Mouse (Mus musculus): ENCODE measurements around the gene Cilp2. TPM values are rescaled to one million over a fixed set of nuclear protein-coding genes. Genes with fewer than 3 reads are reported as not detected.
A peak's percentile ranks its signal among the peaks of the same experiment; 100 is the strongest.

Gene Cilp2
- polyA plus RNA-seq, 1 experiment from 2014 or later = 0.25 TPM

DNA sequence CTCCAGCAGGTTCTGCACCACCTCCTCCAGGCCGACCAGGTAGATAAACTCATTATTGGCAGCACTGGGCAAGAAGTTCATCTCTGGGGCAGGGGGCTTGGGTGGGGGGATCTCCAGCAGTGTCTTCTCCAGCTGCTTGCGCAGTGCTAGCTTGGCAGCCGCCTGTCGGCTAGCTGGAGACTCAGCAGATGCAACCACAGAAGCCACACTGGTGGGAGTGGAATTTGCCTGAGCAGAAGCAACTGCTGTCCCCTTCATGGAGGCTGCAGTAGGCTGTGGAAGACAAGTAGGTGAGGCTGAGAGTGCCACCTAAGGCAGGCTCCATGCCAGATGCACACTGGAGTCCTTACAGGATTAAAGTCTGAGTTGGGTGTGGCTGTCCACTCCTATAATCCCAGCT, 27.0 kb upstream of the Cilp2 start:
- no peak overlapping the region for H3K27ac ChIP-seq (ENCODE audit: low read depth, low read length)
- 84% methylated on average over 4 of the region's 4 CpGs for WGBS
- ATAC-seq = no peak
- H3K9ac ChIP-seq (ENCODE audit: low read depth, low read length) = no peak overlapping the region
- H3K4me3 ChIP-seq (ENCODE audit: low read depth, low read length) = no peak overlapping the region
- no peak overlapping the region for H3K4me2 ChIP-seq (replicated peaks; ENCODE audit: low read depth)
- H3K4me1 ChIP-seq (replicated peaks; ENCODE audit: control insufficient read depth, insufficient read depth, low read length) = no peaks in the 10 kb centered on the region
- H3K9me3 ChIP-seq (ENCODE audit: control insufficient read depth) = no peaks in the 10 kb centered on the region
- H3K27me3 ChIP-seq (replicated peaks; ENCODE audit: control insufficient read depth, insufficient read depth, low read length) = no peaks in the 10 kb centered on the region
- peaks cover 86% of the 10 kb centered on the region for H3K36me3 ChIP-seq (ENCODE audit: control insufficient read depth, insufficient read depth)
- no peak for TF ChIP-seq CTCF (IDR thresholded peaks at IDR 0.05; ENCODE audit: low read depth)

DNA sequence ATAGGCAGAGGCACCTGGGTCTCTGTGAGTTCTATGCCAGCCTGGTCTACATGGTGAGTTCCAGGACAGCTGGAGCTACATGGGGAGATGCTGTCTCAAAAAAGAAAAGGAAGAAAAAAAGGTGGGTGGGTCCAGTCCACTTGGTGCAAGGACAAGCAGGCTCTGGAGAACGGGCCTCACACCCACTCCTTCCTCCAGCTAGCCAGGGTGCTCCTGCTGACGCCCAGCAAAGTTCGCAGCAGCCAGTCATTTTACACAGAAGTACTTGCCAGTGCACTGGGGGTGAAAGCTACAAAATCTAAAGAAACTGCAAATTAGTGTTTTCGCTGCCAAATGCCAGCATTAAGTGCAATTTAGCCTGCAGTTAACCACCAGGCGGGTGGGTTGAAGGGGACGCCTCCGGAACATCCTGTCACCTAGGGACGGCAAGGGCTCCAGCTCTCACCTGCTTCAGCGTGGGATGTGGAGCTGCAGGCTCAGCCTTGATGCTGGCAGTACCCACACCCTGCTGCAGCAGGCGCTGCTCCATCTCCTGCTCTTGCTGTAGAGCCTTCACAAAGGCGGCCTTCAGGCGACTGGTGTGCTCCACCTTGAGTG, 25.1 kb upstream of the Cilp2 start:
- 87% methylated on average over 12 of the region's 12 CpGs for WGBS
- Histone ChIP-seq H3K4me1 (replicated peaks; ENCODE audit: control insufficient read depth, insufficient read depth, low read length) (no peaks in the 10 kb centered on the region), H3K27me3 (replicated peaks; ENCODE audit: control insufficient read depth, insufficient read depth, low read length) (no peaks in the 10 kb centered on the region), H3K4me3 (ENCODE audit: low read depth, low read length) (no peak overlapping the region), H3K27ac (ENCODE audit: low read depth, low read length) (no peak overlapping the region; the same call in 1 of the 2 replicates), H3K36me3 (ENCODE audit: control insufficient read depth, insufficient read depth) (peaks cover 95% of the 10 kb centered on the region), H3K9me3 (ENCODE audit: control insufficient read depth) (no peaks in the 10 kb centered on the region), H3K4me2 (replicated peaks; ENCODE audit: low read depth) (no peak overlapping the region), H3K9ac (ENCODE audit: low read depth, low read length) (no peak overlapping the region)
- no peak for ATAC-seq
- no peak for TF ChIP-seq CTCF (IDR thresholded peaks at IDR 0.05; ENCODE audit: low read depth)

DNA sequence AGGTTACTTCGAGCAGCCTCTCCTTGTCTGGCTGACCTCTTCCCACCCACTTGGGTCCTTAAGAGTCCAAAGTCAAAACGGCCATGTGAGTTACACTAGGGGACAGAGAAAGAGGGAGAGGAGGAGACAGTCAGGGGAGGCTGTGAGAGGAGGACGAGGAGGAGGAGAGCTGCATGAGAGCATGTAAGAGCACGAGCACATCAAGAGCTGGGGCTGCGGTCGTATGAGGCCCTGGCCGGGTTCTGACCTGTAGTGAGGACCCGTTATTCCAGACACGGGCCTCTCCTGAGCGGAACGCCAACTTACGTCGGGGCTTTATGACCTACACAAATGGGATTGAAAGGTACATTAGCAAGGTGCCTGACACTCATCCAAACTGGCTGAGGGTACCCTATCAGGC, 24.4 kb upstream of the Cilp2 start:
- H3K36me3 ChIP-seq (ENCODE audit: control insufficient read depth, insufficient read depth) = peaks cover 93% of the 10 kb centered on the region
- H3K27me3 ChIP-seq (replicated peaks; ENCODE audit: control insufficient read depth, insufficient read depth, low read length) = no peaks in the 10 kb centered on the region
- H3K4me1 ChIP-seq (replicated peaks; ENCODE audit: control insufficient read depth, insufficient read depth, low read length) = no peaks in the 10 kb centered on the region
- ATAC-seq = no peak
- no peaks in the 10 kb centered on the region for H3K9me3 ChIP-seq (ENCODE audit: control insufficient read depth)
- H3K4me3 ChIP-seq (ENCODE audit: low read depth, low read length) = no peak overlapping the region
- no peak overlapping the region for H3K4me2 ChIP-seq (replicated peaks; ENCODE audit: low read depth)
- TF ChIP-seq CTCF (IDR thresholded peaks at IDR 0.05; ENCODE audit: low read depth) = no peak
- H3K27ac ChIP-seq (ENCODE audit: low read depth, low read length) = no peak overlapping the region
- H3K9ac ChIP-seq (ENCODE audit: low read depth, low read length) = no peak overlapping the region
- 91% methylated on average over 13 of the region's 13 CpGs for WGBS

DNA sequence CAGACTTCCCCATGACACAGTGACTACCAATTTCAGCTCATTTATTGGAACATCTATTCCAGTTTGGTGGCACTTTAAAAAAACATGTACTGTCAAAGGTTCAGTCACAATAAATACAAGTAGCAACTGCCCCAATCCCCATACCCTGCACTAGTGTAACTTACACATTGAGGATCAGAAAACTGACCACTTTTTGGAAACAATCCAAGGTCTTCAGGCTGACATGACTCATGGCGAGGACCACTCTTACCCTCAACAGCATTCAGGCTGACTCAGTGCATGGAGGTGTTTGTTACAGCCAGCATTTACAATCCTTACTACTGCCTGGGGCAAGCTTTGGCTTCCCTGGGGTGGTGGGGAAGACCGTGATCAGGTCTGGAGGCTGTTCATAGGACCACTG, 19.6 kb upstream of the Cilp2 start:
- H3K27ac ChIP-seq (ENCODE audit: low read depth, low read length) = no peak overlapping the region
- H3K4me2 ChIP-seq (replicated peaks; ENCODE audit: low read depth) = no peak overlapping the region
- no peaks in the 10 kb centered on the region for H3K9me3 ChIP-seq (ENCODE audit: control insufficient read depth)
- no peak for ATAC-seq
- TF ChIP-seq CTCF (IDR thresholded peaks at IDR 0.05; ENCODE audit: low read depth) = no peak
- 93% methylated on average over 2 of the region's 2 CpGs for WGBS
- no peaks in the 10 kb centered on the region for H3K4me1 ChIP-seq (replicated peaks; ENCODE audit: control insufficient read depth, insufficient read depth, low read length)
- H3K36me3 ChIP-seq (ENCODE audit: control insufficient read depth, insufficient read depth) = peaks cover 47% of the 10 kb centered on the region
- H3K4me3 ChIP-seq (ENCODE audit: low read depth, low read length) = no peak overlapping the region
- H3K9ac ChIP-seq (ENCODE audit: low read depth, low read length) = no peak overlapping the region
- no peaks in the 10 kb centered on the region for H3K27me3 ChIP-seq (replicated peaks; ENCODE audit: control insufficient read depth, insufficient read depth, low read length)

DNA sequence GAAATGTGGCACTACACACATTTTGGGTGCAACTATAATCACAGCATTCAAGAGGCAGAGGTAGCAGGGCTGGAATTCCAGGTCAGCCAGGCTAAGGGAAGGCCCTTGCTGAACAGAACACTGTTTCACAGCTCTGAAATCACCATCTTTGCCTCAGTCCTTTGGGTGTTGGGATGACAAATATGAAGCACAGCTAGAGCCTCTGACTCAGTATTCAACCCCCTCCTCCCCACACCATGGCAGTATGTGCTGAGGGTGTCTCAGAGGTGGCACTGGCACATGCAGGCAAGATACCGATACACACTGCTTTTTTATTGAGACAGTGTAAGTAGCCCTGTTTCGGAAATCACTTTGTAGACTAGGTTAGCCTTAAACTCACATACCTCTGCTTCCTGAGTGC, 18.8 kb upstream of the Cilp2 start:
- WGBS = 82% methylated on average over 2 of the region's 2 CpGs
- Histone ChIP-seq H3K27me3 (replicated peaks; ENCODE audit: control insufficient read depth, insufficient read depth, low read length) (no peaks in the 10 kb centered on the region), H3K9me3 (ENCODE audit: control insufficient read depth) (no peaks in the 10 kb centered on the region), H3K36me3 (ENCODE audit: control insufficient read depth, insufficient read depth) (peaks cover 39% of the 10 kb centered on the region), H3K27ac (ENCODE audit: low read depth, low read length) (no peak overlapping the region), H3K9ac (ENCODE audit: low read depth, low read length) (no peak overlapping the region), H3K4me1 (replicated peaks; ENCODE audit: control insufficient read depth, insufficient read depth, low read length) (no peaks in the 10 kb centered on the region), H3K4me3 (ENCODE audit: low read depth, low read length) (no peak overlapping the region), H3K4me2 (replicated peaks; ENCODE audit: low read depth) (no peak overlapping the region)
- no peak for ATAC-seq
- no peak for TF ChIP-seq CTCF (IDR thresholded peaks at IDR 0.05; ENCODE audit: low read depth)

DNA sequence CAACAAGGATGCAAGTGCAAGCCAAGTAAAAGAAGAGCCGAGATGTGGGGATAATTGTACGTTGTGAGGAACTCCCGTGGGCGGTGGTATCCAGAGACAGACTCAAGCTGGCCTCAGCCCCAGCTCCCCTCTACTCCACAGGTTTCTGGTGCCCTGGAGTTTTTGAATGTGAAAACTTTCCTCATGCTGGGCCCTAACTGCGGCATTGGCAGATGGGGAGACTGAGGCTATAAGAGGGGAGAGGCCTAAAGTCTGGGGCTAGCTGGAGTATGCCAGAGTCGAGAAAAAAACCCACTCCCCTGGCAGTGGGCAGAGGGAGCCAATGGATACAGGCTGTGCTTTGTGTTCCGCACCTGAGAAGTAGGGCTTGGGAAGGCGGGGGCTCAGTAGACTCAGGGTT, 16.6 kb upstream of the Cilp2 start:
- H3K4me3 ChIP-seq (ENCODE audit: low read depth, low read length) = no peak overlapping the region
- no peak overlapping the region for H3K9ac ChIP-seq (ENCODE audit: low read depth, low read length)
- no peak for TF ChIP-seq CTCF (IDR thresholded peaks at IDR 0.05; ENCODE audit: low read depth)
- H3K27me3 ChIP-seq (replicated peaks; ENCODE audit: control insufficient read depth, insufficient read depth, low read length) = no peaks in the 10 kb centered on the region
- ATAC-seq = no peak
- H3K9me3 ChIP-seq (ENCODE audit: control insufficient read depth) = no peaks in the 10 kb centered on the region
- H3K36me3 ChIP-seq (ENCODE audit: control insufficient read depth, insufficient read depth) = peaks cover 17% of the 10 kb centered on the region
- no peak overlapping the region for H3K27ac ChIP-seq (ENCODE audit: low read depth, low read length)
- H3K4me2 ChIP-seq (replicated peaks; ENCODE audit: low read depth) = 0 out of 2 replicates have a peak overlapping the region, but pooled peaks have one; percentile 82
- 0 out of 2 replicates have a peak, but pooled peaks cover 3% of the 10 kb centered on the region for H3K4me1 ChIP-seq (replicated peaks; ENCODE audit: control insufficient read depth, insufficient read depth, low read length)
- WGBS = 81% methylated on average over 8 of the region's 8 CpGs
